Mouse (Mus musculus) R1 (cell line): ENCODE measurements at regions not wholly inside any gene's neighbourhood (a gene's known extent, or its start where the extent isn't known, plus 50 kb on each side); places are given as distances from the start of the nearest gene placed in this dataset.
"Not testable (repeated sequence)": the region's sequence is repeated elsewhere in the genome, so short reads cannot be mapped to it uniquely, and the experiment has no call there.

Experiments used
- DNase-seq: peaks from one replicate; pipeline ENCODE4 v3.0.0-alpha.2; 2018; ENCODE audit warnings: low read depth, low spot score

DNA sequence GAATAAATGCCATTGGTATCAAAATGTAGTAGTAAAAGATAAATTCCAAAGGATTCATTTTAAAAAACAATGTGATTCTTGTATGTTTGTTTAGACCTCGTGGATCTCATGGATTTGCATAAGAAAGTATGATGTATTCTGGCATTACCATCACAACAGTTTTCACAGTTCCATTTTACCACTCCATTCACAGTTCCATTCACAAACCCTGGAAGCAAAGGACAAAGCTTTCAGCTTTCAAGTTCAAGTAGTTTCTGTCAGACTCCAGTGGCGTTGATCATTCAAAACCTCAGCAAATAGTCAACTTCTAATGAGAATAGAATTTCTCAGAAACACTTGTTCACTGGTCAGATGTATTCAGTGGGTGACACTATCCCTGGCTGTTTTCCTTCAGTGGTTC lies 1157.9 kb upstream of the Cntn5 start:
- DNase-seq: peak; percentile 57

DNA sequence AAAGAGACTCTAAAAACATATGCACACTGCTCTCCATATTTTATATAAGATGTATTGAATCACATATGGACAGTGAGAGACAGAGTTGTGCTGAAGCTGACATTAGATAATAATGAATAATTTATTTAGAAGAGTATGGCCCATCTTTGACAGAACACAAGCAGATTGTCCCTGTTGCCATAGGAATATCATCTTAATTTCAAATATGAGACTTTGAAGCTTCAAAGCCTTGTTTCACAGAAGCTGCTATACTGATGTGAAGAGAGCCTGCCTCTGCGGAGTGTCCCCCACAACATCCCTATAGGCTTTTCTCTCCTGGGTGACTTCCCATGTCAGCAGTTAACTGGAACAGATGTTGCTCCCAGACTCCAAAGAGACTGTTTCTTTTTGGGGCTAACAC lies 1147.9 kb upstream of the Cntn5 start:
- no peak for DNase-seq

GRCm38 (mm10) chr9:12015978-12016377 lies 1111.4 kb upstream of the Cntn5 start:
- peak; percentile 28 for DNase-seq

GRCm38 (mm10) chr9:11998580-11998979 lies 1094.0 kb upstream of the Cntn5 start:
- no peak for DNase-seq

DNA sequence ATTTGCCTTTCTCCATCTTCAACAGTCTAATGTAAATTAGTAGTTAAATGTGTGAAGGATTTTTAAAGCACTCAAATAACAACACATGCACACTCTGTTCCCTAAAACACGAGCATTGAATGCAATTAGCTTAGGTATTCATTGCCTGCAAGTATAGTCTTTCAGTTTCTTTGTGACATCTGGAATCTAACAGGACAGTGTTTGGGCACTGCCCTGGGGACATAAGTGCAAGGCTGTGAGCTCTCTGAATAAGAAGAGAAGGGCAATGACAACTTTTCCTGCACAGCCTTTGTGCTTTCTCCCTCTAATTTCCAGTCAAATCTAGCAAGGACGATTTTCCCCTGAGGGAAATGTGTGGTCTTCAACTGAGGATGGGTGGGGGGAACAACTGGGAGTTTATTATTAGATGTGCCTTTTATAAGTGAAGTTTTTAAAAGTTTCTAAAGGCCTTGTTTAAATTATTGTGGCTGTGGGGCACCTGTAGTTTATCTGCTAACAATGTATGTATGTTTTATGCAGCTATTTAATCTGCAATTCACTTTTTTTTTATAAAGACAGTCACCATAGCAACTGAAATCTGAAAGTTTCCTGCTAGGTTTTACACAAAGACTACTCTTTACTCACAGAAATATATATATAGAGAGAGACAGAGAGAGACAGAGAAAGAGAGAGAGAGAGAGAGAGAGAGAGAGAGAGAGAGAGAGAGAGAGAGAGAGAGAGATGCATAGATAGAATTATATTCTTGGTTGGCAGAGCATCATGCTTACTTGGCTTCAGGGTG lies 1077.7 kb upstream of the Cntn5 start:
- peak; percentile 33 for DNase-seq

DNA sequence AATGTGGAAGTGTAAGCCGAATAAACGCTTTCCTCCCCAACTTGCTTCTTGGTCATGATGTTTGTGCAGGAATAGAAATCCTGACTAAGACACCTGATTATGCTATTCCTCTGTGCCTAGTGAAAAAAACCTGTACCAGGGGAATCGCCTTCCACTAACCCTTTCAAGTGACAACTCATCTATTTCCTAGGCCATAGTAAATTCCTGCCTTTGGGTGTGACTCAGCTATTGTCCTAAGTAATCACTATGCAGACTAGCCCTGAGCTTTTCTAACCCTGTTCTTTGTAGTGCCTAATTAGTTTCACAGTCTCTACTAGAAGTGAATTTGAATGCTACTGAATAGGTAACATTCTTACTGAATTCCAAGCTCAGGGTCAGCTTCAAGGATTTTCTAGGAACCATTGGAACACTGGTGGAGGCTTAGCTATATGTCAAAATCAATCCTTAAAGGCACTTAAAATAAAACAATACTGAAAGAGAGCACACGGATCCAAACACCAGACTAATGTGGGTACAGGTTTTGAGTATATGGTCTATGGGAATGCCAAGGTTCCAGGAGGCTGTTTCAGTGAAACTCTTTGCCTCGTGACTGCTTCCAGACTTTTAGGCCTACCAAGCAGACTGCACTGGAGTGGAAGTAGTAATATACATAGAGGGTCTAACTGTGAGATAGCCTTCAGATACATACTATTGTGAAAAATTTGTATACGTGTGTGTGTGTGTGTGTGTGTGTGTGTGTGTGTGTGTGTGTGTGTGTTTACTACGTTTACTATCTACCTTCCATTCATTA lies 1036.3 kb upstream of the Cntn5 start:
- peak; percentile 98 for DNase-seq

DNA sequence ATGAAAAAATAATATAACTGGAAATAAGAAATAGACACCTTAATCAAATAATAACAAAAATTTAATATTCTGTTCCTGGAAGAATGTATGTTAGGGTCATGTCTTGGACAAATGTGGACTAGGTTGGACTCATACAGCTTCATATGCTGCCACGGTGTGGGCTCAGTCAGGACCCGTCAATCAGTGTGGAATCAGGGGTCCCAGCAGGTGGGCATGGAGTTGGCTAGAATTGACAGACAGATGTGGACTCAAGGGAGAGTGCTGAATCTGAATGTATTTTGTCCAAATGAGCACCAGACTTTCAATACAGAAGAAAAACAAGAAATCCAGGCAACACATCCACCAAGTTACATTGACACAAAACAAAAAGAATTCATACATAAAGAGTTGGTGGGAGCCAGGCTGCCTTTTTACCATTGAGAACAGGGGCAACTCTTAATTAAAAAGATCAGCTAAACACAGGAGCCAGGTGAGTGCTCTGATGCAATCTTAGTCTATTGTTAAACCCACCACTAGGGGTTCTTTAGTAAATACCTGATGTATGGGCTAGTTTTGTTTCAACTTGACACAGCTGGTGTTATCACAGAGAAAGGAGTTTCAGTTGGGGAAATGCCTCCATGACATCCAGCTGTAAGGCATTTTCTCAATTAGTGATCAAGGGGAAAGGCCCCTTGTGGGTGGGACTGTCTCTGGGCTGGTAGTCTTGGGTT lies 1035.4 kb upstream of the Cntn5 start:
- DNase-seq: peak; percentile 84

GRCm38 (mm10) chr9:11925501-11925900 lies 1020.9 kb upstream of the Cntn5 start:
- no peak for DNase-seq

DNA sequence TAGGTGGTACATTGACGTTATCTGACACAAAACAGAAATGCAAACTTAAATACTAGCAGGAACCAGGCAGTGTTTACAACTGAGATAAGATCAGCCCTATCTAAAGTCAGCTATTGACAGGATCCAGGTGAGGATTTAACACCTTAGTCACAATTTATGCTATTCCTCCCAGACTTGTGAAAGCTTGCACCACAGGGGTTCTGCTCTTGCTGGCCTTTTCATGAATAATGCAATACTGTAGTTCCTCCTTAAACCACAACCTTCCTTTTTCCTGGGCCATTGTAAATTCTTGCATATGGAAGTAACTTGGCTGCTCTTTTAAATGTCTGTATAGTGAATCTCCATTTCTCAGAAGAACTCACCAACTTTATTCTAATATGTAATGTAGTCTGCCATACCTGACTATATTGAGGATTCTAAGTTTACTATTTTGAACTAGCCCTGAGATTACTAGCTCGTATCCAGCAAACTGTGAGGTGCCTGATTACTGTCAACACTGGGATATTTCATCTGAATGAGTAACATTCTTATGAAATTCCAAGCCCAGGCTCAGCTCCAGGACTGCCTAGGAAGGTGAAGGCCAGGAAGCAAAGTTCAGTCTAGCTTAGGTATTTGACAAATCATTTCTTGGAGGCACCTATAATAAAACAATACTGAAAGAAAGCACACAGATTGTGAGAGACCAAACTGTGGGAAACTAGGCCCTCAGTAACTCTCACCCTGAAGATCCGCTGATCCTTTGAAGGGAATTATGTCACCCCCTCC lies 1019.2 kb upstream of the Cntn5 start:
- DNase-seq: peak; percentile 90

DNA sequence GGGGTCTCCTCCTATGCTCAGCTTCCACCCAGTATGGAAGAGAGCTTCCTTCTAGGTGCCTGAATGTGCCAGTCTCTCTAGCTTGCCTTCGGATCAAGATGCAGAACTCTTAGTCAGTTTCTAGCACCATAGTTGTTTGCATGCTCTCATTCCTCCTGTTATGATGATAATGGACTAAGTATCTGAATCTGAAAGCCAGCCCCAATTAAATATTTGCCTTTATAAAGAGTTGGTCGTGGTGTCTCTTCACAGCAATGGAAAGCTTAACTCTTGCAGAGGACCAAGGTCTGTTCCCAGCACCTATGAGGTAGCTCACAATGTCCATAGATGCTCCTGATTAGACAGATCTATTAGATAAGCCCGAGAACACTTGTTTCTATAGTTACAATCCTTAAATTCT lies 1015.7 kb upstream of the Cntn5 start:
- peak; percentile 77 for DNase-seq

- no peak for DNase-seq
Observed at GRCm38 (mm10) chr9:11898232-11898631, 993.7 kb upstream of the Cntn5 start.

- DNase-seq: no peak
Observed at GRCm38 (mm10) chr9:11885784-11886183, 981.2 kb upstream of the Cntn5 start.

DNA sequence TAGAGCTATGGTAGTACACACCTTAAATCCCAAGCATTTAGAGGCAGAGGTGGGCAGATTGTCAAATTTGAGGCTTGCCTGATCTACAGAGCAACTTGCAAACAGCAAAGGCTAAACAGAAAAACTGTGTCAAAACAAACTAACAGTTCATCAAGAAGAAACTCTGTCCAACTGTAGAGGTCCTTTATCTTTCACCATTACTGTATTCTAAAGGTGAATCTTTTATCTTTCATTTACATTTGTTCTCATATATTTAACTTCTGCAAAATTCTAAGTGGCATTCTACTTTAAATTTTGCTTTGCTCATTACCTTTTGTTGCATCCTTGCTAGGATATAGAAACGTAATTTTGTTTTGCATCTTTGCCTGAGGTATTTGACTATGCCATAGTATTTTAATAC lies 967.5 kb upstream of the Cntn5 start:
- no peak for DNase-seq

DNA sequence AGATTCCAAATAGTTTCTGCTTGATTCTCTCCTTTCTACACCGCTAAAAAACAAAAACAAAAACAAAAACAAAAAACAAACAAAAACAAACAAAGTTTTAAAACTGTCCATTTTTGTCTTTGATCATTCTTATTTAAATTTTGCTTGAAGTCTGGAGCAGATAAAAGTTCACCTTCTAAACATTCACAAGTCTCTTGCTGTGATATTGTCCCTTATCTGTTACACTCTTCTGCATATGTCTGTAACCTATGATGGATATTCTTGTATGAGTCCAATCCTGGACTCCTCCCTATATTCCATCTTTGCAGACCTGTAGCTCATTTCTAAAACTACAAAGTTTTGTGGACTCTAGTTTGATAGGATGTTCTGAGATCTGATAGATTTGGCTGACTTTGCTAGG lies 966.9 kb upstream of the Cntn5 start:
- DNase-seq: no peak

DNA sequence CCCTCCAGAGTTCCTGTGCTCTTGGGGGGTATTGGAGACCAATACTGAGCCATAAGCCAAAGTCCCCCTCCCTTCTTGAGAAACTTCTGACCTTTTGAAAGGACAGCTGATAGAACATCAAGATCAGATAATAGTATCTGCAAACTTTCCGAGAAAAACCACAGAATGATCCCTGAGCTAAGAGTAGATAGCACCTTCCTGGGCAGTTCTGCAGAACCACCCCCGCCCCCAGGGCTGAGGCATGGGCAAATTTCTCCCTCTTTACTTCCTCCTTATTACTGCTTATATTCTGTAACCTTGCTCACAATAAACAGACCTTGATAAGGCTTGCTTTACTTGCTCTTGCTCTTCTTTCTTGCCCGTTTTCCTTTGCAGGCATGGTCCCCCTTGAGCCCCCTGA lies 944.1 kb upstream of the Cntn5 start:
- DNase-seq: not testable (repeated sequence)
